Mouse (Mus musculus) forebrain, embryonic 14.5 days (tissue): ENCODE measurements at regions not wholly inside any gene's neighbourhood (a gene's known extent, or its start where the extent isn't known, plus 50 kb on each side); places are given as distances from the start of the nearest gene placed in this dataset.

Experiments used
- ATAC-seq: fragments of 200-750 bp; cut with Nextera tagmentation; 2 replicates; pipeline ENCODE4 v1.8.0; 2017; ENCODE audit warnings: mild to moderate bottlenecking, moderate library complexity
- DNase-seq: peaks from one replicate; pipeline ENCODE4 v3.0.0-alpha.2; 2015; ENCODE audit warnings: low spot score
- H3K27ac ChIP-seq: fragments of 300-500 bp; sonication (generic); 2 replicates; pipeline ENCODE4 v1.5.1; 2014; ENCODE audit warnings: low read depth, mild to moderate bottlenecking, control low read depth, low read length, moderate library complexity
- H3K27me3 ChIP-seq: fragments of 300-500 bp; sonication (generic); replicated peaks from 2 replicates; pipeline ENCODE4 v1.6.1; 2014; ENCODE audit warnings: low read length, control low read depth, mixed read lengths; ENCODE audit not compliant: control insufficient read depth, insufficient read depth
- H3K36me3 ChIP-seq: fragments of 300-500 bp; sonication (generic); 2 replicates; pipeline ENCODE4 v1.6.1; 2014; ENCODE audit warnings: low read length, control low read depth; ENCODE audit not compliant: control insufficient read depth, insufficient read depth
- H3K4me1 ChIP-seq: fragments of 300-500 bp; sonication (generic); 2 replicates; pipeline ENCODE4 v1.6.1; 2014; ENCODE audit warnings: antibody characterized with exemption, low read length, control low read depth; ENCODE audit not compliant: control insufficient read depth, insufficient read depth
- H3K4me2 ChIP-seq: fragments of 300-500 bp; sonication (generic); 2 replicates; pipeline ENCODE4 v1.6.1; 2014; ENCODE audit warnings: mild to moderate bottlenecking, control low read depth, low read length
- H3K4me3 ChIP-seq: fragments of 300-500 bp; sonication (generic); 2 replicates; pipeline ENCODE4 v1.5.1; 2014; ENCODE audit warnings: low read depth, low read length, control low read depth
- H3K9ac ChIP-seq: fragments of 300-500 bp; sonication (generic); 2 replicates; pipeline ENCODE4 v1.6.1; 2014; ENCODE audit warnings: mild to moderate bottlenecking, low read length, control low read depth, moderate library complexity
- H3K9me3 ChIP-seq: fragments of 300-500 bp; sonication (generic); replicated peaks from 2 replicates; pipeline ENCODE4 v1.6.1; 2016; ENCODE audit warnings: low read length, control low read depth, mixed read lengths; ENCODE audit not compliant: control insufficient read depth
- WGBS: fragments of 180-500 bp; shearing (Covaris S2); extraction: QIAGEN DNeasy Blood & Tissue Kit; methylation state at CpG from one replicate; pipeline ENCODE4 v1.1.7; 2014; 5-methylcytosine and 5-hydroxymethylcytosine counted together

GRCm38 (mm10) chr5:136640871-136641619 lies 51.9 kb upstream of the Myl10 start:
- 80% methylated on average over 5 of the region's 5 CpGs for WGBS
- DNase-seq: no peak
- no peak for ATAC-seq
- Histone ChIP-seq H3K9ac (no peak overlapping the region), H3K27me3 (no peaks in the 10 kb centered on the region), H3K4me2 (no peak overlapping the region), H3K36me3 (no peaks in the 10 kb centered on the region), H3K4me1 (no peaks in the 10 kb centered on the region), H3K4me3 (no peak overlapping the region), H3K9me3 (no peaks in the 10 kb centered on the region), H3K27ac (no peak overlapping the region)

GRCm38 (mm10) chr5:136642208-136642607 lies 50.7 kb upstream of the Myl10 start:
- no peak for ATAC-seq
- H3K27ac ChIP-seq: no peak overlapping the region
- H3K9ac ChIP-seq: no peak overlapping the region
- 76% methylated on average over 13 of the region's 13 CpGs for WGBS
- H3K4me3 ChIP-seq: no peak overlapping the region
- no peak overlapping the region for H3K4me2 ChIP-seq
- no peaks in the 10 kb centered on the region for H3K9me3 ChIP-seq
- DNase-seq: no peak
- H3K27me3 ChIP-seq: no peaks in the 10 kb centered on the region
- no peaks in the 10 kb centered on the region for H3K36me3 ChIP-seq
- H3K4me1 ChIP-seq: no peaks in the 10 kb centered on the region
